Mouse (Mus musculus) common myeloid progenitor, adult 5-6 weeks (primary cell): ENCODE measurements around the gene Lce1a1. TPM values are rescaled to one million over a fixed set of nuclear protein-coding genes. Genes with fewer than 3 reads are reported as not detected.
"Not testable (repeated sequence)": the region's sequence is repeated elsewhere in the genome, so short reads cannot be mapped to it uniquely, and the experiment has no call there.

ENCODE experiments used
- ATAC-seq: replicated peaks from 2 replicates; pipeline ENCODE4 v1.8.0; 2016; ENCODE audit warnings: low read depth, mild to moderate bottlenecking, moderate TSS enrichment, inconsistent platforms; ENCODE audit not compliant: poor library complexity, severe bottlenecking
- total RNA-seq: library from RNA; stranded (forward); fragments of 200-1000, 187-1606 nt; gene quantifications from 2 replicates; pipeline ENCODE4 v1.2.3, GENCODE M21; 2017

Lce1a1 gene
- not detected in 2 replicates for total RNA-seq

GRCm38 (mm10) chr3:92648207-92648606 lies at the start of gene Lce1a1:
Lce1a1 (minus strand) TSS chr3:92648307.
- no peak for ATAC-seq

- no peak for ATAC-seq
Observed at GRCm38 (mm10) chr3:92694613-92695012, 46.5 kb upstream of the Lce1a1 start.

GRCm38 (mm10) chr3:92691688-92692087 lies 43.6 kb upstream of the Lce1a1 start:
- ATAC-seq: no peak

GRCm38 (mm10) chr3:92689154-92689553 lies 41.0 kb upstream of the Lce1a1 start:
- ATAC-seq: not testable (repeated sequence)

- no peak for ATAC-seq
Observed at GRCm38 (mm10) chr3:92687110-92687509, 39.0 kb upstream of the Lce1a1 start, which contains the start of gene Lce1d. Lce1d (minus strand) TSS chr3:92687210.

GRCm38 (mm10) chr3:92678947-92679346 lies 30.8 kb upstream of the Lce1a1 start, which contains the start of gene Lce1c:
Lce1c (plus strand) TSS chr3:92679247.
- no peak for ATAC-seq

GRCm38 (mm10) chr3:92670215-92670614 lies 22.1 kb upstream of the Lce1a1 start, which contains the start of gene Lce1a2:
Lce1a2 (minus strand) TSS chr3:92670315.
- no peak for ATAC-seq

- ATAC-seq: no peak
Observed at GRCm38 (mm10) chr3:92656826-92657225, 8.7 kb upstream of the Lce1a1 start, which contains the start of gene Lce1b. Lce1b (minus strand) TSS chr3:92656926.

- ATAC-seq: no peak
Observed at GRCm38 (mm10) chr3:92639854-92640253, 8.3 kb downstream of the Lce1a1 start.

GRCm38 (mm10) chr3:92638653-92638991 lies 9.5 kb downstream of the Lce1a1 start:
- ATAC-seq: no peak

GRCm38 (mm10) chr3:92637745-92638652 lies 10.1 kb downstream of the Lce1a1 start:
- no peak for ATAC-seq

- ATAC-seq: no peak
Observed at GRCm38 (mm10) chr3:92621560-92621959, 26.5 kb downstream of the Lce1a1 start, which contains the start of gene Lce6a. Lce6a (minus strand) TSS chr3:92621660.

- ATAC-seq: no peak
Observed at GRCm38 (mm10) chr3:92609804-92610203, 38.3 kb downstream of the Lce1a1 start.

- ATAC-seq: no peak
Observed at GRCm38 (mm10) chr3:92607392-92607791, 40.7 kb downstream of the Lce1a1 start, which contains the start of gene 2210017I01Rik. 2210017I01Rik (minus strand) TSS chr3:92607492.

GRCm38 (mm10) chr3:92602169-92602568 lies 45.9 kb downstream of the Lce1a1 start:
- 0 out of 2 replicates have a peak, but pooled peaks have one; percentile 56 for ATAC-seq

- ATAC-seq: no peak
Observed at GRCm38 (mm10) chr3:92600456-92600855, 47.7 kb downstream of the Lce1a1 start.

GRCm38 (mm10) chr3:92599973-92600372 lies 48.1 kb downstream of the Lce1a1 start:
- ATAC-seq: no peak

- no peak for ATAC-seq
Observed at GRCm38 (mm10) chr3:92598429-92598828, 49.7 kb downstream of the Lce1a1 start.
